Mouse (Mus musculus) MEL (cell line): ENCODE results near the gene Uxs1. TPM values are rescaled to one million over a fixed set of nuclear protein-coding genes. Genes with fewer than 3 reads are reported as not detected.

Experiments used
- DNase-seq: peaks from one replicate; pipeline ENCODE4 v3.0.0; 2011; ENCODE audit warnings: low read depth, low spot score
- H3K27ac ChIP-seq: 2 replicates; pipeline ENCODE4 v1.5.1; 2012; ENCODE audit warnings: low read depth, mild to moderate bottlenecking, control low read depth, low read length, moderate library complexity; ENCODE audit not compliant: control insufficient read depth
- H3K27me3 ChIP-seq, 2 experiments: fragments of 150-350 bp in 1 of 2; sonication (generic) in 1 of 2; 2 replicates each; pipeline ENCODE4 v1.6.1; 2012; ENCODE audit warnings: low read length in 2 of 2, mild to moderate bottlenecking in 2 of 2, improper control_type of control experiment in 1 of 2, moderate library complexity in 1 of 2; ENCODE audit not compliant: insufficient read depth in 2 of 2, control insufficient read depth in 1 of 2
- H3K36me3 ChIP-seq, 2 experiments: 2 replicates each; pipeline ENCODE4 v1.6.1; 2012 to 2014; ENCODE audit warnings: low read length in 2 of 2, improper control_type of control experiment in 1 of 2, inconsistent platforms in 1 of 2, mild to moderate bottlenecking in 1 of 2; ENCODE audit not compliant: insufficient read depth in 2 of 2, control insufficient read depth in 1 of 2
- H3K4me1 ChIP-seq, 2 experiments: fragments of 150-350 bp in 1 of 2; sonication (generic) in 1 of 2; 2 replicates each; pipeline ENCODE4 v1.6.1; 2012; ENCODE audit warnings: low read length in 2 of 2, improper control_type of control experiment in 1 of 2, mild to moderate bottlenecking in 1 of 2; ENCODE audit not compliant: insufficient read depth in 2 of 2, control insufficient read depth in 1 of 2
- H3K4me3 ChIP-seq, 2 experiments: fragments of 150-350 bp in 1 of 2; sonication (generic) in 1 of 2; 2 replicates each; pipeline ENCODE4 v1.5.1; 2012; ENCODE audit warnings: low read depth in 2 of 2, low read length in 2 of 2, mild to moderate bottlenecking in 2 of 2, moderate library complexity in 2 of 2, control low read depth in 1 of 2, improper control_type of control experiment in 1 of 2; ENCODE audit not compliant: control insufficient read depth in 1 of 2, insufficient read depth in 1 of 2
- H3K79me2 ChIP-seq: 2 replicates; pipeline ENCODE4 v1.6.1; 2012; ENCODE audit warnings: mild to moderate bottlenecking, low read length, moderate library complexity; ENCODE audit not compliant: control insufficient read depth, poor library complexity, insufficient read depth
- H3K9ac ChIP-seq: 2 replicates; pipeline ENCODE4 v1.6.1; 2012; ENCODE audit warnings: low read depth, mild to moderate bottlenecking, control low read depth, low read length, moderate library complexity; ENCODE audit not compliant: control insufficient read depth, poor library complexity, severe bottlenecking
- H3K9me3 ChIP-seq: fragments of 150-350 bp; sonication (generic); replicated peaks from 2 replicates; pipeline ENCODE4 v1.6.1; 2012; ENCODE audit warnings: mild to moderate bottlenecking, low read length, improper control_type of control experiment, moderate library complexity; ENCODE audit not compliant: insufficient read depth
- BHLHE40 ChIP-seq: IDR thresholded peaks from 2 replicates; pipeline ENCODE4 v1.6.1; 2012; ENCODE audit warnings: low read depth, mild to moderate bottlenecking, inconsistent platforms, low read length, improper control_type of control experiment, borderline replicate concordance
- CHD1 ChIP-seq: IDR thresholded peaks from 2 replicates; pipeline ENCODE4 v1.6.1; 2012; ENCODE audit warnings: low read depth, mild to moderate bottlenecking, inconsistent platforms, low read length, improper control_type of control experiment
- CHD2 ChIP-seq: IDR thresholded peaks from 2 replicates; pipeline ENCODE4 v1.6.1; 2011; ENCODE audit warnings: low read length, improper control_type of control experiment
- CTCF ChIP-seq, 3 experiments: IDR thresholded peaks in 2 of 3; conservative IDR thresholded peaks in 1 of 3; 2 replicates each; pipeline ENCODE4 v1.5.1; 2011 to 2012; ENCODE audit warnings: low read length in 3 of 3, low read depth in 2 of 3, mild to moderate bottlenecking in 2 of 3, improper control_type of control experiment in 1 of 3, inconsistent platforms in 1 of 3, mixed read lengths in 1 of 3, moderate library complexity in 1 of 3; ENCODE audit not compliant: control insufficient read depth in 1 of 3, insufficient read depth in 1 of 3, poor library complexity in 1 of 3, severe bottlenecking in 1 of 3
- E2F4 ChIP-seq: IDR thresholded peaks from 2 replicates; pipeline ENCODE4 v1.6.1; 2011; ENCODE audit warnings: low read depth, low read length, improper control_type of control experiment, borderline replicate concordance
- EP300 ChIP-seq, 2 experiments: IDR thresholded peaks; 2 replicates each; pipeline ENCODE4 v1.6.1; 2011; ENCODE audit warnings: improper control_type of control experiment in 2 of 2, low read length in 2 of 2, low read depth in 1 of 2, mild to moderate bottlenecking in 1 of 2
- ETS1 ChIP-seq: IDR thresholded peaks from 2 replicates; pipeline ENCODE4 v1.6.1; 2012; ENCODE audit warnings: low read depth, mild to moderate bottlenecking, inconsistent platforms, low read length, improper control_type of control experiment, moderate library complexity
- GATA1 ChIP-seq: IDR thresholded peaks from 2 replicates; pipeline ENCODE4 v1.6.1; 2011; ENCODE audit warnings: low read depth, low read length, improper control_type of control experiment
- HCFC1 ChIP-seq: IDR thresholded peaks from 2 replicates; pipeline ENCODE4 v1.6.1; 2012; ENCODE audit warnings: low read depth, mild to moderate bottlenecking, inconsistent platforms, low read length, improper control_type of control experiment, moderate library complexity
- JUND ChIP-seq: IDR thresholded peaks from 2 replicates; pipeline ENCODE4 v1.6.1; 2011; ENCODE audit warnings: low read depth, mild to moderate bottlenecking, improper control_type of control experiment, low read length
- KAT2A ChIP-seq: conservative IDR thresholded peaks from 2 replicates; pipeline ENCODE4 v1.6.1; 2012; ENCODE audit warnings: low read depth, low read length, improper control_type of control experiment, inconsistent platforms
- MAFK ChIP-seq: IDR thresholded peaks from 2 replicates; pipeline ENCODE4 v1.6.1; 2011; ENCODE audit warnings: low read depth, mild to moderate bottlenecking, low read length, improper control_type of control experiment, borderline replicate concordance
- MAX ChIP-seq: IDR thresholded peaks from 2 replicates; pipeline ENCODE4 v1.6.1; 2011; ENCODE audit warnings: low read length, improper control_type of control experiment
- MAZ ChIP-seq: IDR thresholded peaks from 2 replicates; pipeline ENCODE4 v1.6.1; 2012; ENCODE audit warnings: low read depth, mild to moderate bottlenecking, inconsistent platforms, low read length, improper control_type of control experiment
- MYC ChIP-seq: IDR thresholded peaks from 2 replicates; pipeline ENCODE4 v1.6.1; 2011; ENCODE audit warnings: low read depth, mild to moderate bottlenecking, low read length, improper control_type of control experiment, moderate library complexity
- NELFE ChIP-seq: IDR thresholded peaks from 2 replicates; pipeline ENCODE4 v1.6.1; 2011; ENCODE audit warnings: low read depth, low read length, improper control_type of control experiment
- NRF1 ChIP-seq: IDR thresholded peaks from 2 replicates; pipeline ENCODE4 v1.6.1; 2014; ENCODE audit warnings: low read depth, mild to moderate bottlenecking, inconsistent platforms, low read length, improper control_type of control experiment, moderate library complexity; ENCODE audit not compliant: poor library complexity, insufficient read depth, severe bottlenecking
- POLR2A ChIP-seq, 2 experiments: IDR thresholded peaks; 2 replicates each; pipeline ENCODE4 v1.6.1; 2011 to 2012; ENCODE audit warnings: low read length in 2 of 2, mild to moderate bottlenecking in 2 of 2, control low read depth in 1 of 2, improper control_type of control experiment in 1 of 2, low read depth in 1 of 2, moderate library complexity in 1 of 2; ENCODE audit not compliant: control insufficient read depth in 1 of 2, insufficient read depth in 1 of 2, poor library complexity in 1 of 2
- POLR2AphosphoS5 ChIP-seq: IDR thresholded peaks from 2 replicates; pipeline ENCODE4 v1.6.1; 2012; ENCODE audit warnings: low read depth, borderline replicate concordance, mild to moderate bottlenecking, inconsistent platforms, low read length, moderate library complexity, mixed read lengths
- TAL1 ChIP-seq: IDR thresholded peaks from 2 replicates; pipeline ENCODE4 v1.6.1; 2012; ENCODE audit warnings: mild to moderate bottlenecking, inconsistent platforms, low read length, moderate library complexity, mixed read lengths
- TBP ChIP-seq: IDR thresholded peaks from 2 replicates; pipeline ENCODE4 v1.8.0; 2011; ENCODE audit warnings: low read depth, low read length, improper control_type of control experiment
- UBTF ChIP-seq: IDR thresholded peaks from 2 replicates; pipeline ENCODE4 v1.6.1; 2012; ENCODE audit warnings: low read depth, mild to moderate bottlenecking, inconsistent platforms, low read length, improper control_type of control experiment, moderate library complexity, borderline replicate concordance; ENCODE audit not compliant: insufficient read depth
- USF2 ChIP-seq, 2 experiments: IDR thresholded peaks; 2 replicates each; pipeline ENCODE4 v1.6.1; 2011 to 2012; ENCODE audit warnings: improper control_type of control experiment in 2 of 2, low read length in 2 of 2, borderline replicate concordance in 1 of 2, inconsistent platforms in 1 of 2, low read depth in 1 of 2, mild to moderate bottlenecking in 1 of 2; ENCODE audit not compliant: insufficient read depth in 1 of 2
- ZKSCAN1 ChIP-seq: IDR thresholded peaks from 2 replicates; pipeline ENCODE4 v1.6.1; 2012; ENCODE audit warnings: low read depth, mild to moderate bottlenecking, inconsistent platforms, low read length, improper control_type of control experiment, moderate library complexity
- ZNF384 ChIP-seq: IDR thresholded peaks from 2 replicates; pipeline ENCODE4 v1.6.1; 2012; ENCODE audit warnings: low read depth, mild to moderate bottlenecking, inconsistent platforms, low read length, improper control_type of control experiment
- polyA plus RNA-seq, 2 experiments: library from polyadenylated mRNA; stranded (reverse) in 1 of 2; unstranded in 1 of 2; fragments of >175 nt in 1 of 2; fragments of >200 nt in 1 of 2; gene quantifications; 2 replicates each; pipeline versions ENCODE4 v1.2.1 to v1.2.4; 2012; ENCODE audit warnings: low replicate concordance in 2 of 2, low read depth in 1 of 2; ENCODE audit not compliant: insufficient read length in 2 of 2, insufficient read depth in 1 of 2, missing spikeins in 1 of 2
- total RNA-seq: library from RNA; depleted of rRNA; stranded (reverse); fragments of 300-350 nt; gene quantifications from 2 replicates; pipeline ENCODE4 v1.2.3, GENCODE M21; 2012

Gene Uxs1
- total and polyA plus RNA-seq, 3 experiments: 16.9 to 26.2 TPM; not detected in 1

DNA sequence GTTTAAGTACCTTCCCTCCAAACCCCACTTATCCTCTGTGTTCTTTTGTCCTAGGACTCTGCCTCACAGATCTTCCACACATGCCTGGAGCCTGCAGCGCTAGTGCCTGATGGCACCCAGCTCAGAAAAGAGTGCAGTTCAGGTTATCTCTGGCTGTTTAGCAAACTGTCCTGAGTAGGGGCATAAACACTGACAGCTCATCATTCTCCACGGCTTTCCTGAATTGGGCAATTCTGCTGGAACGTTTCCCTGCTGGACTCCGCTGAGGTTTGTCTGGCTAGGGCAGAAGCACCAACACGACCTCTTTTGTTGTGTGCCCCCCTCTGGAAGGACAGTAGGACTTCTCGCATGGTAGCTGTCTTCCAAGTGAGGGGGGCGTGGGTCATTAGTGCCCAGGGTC is 109.6 kb downstream of the Uxs1 start:
- H3K79me2 ChIP-seq: no peaks in the 10 kb centered on the region
- H3K9ac ChIP-seq: no peak overlapping the region
- H3K9me3 ChIP-seq: no peaks in the 10 kb centered on the region
- H3K36me3 ChIP-seq: no peaks in the 10 kb centered on the region
- no peak overlapping the region for H3K4me3 ChIP-seq
- peaks cover 0 to 2% of the 10 kb centered on the region in 2 experiments; a peak in 2 of 4 replicates for H3K27me3 ChIP-seq
- no peak overlapping the region for H3K27ac ChIP-seq
- TF ChIP-seq ZNF384 (no peak), CHD2 (no peak), MAX (no peak), E2F4 (no peak), MAZ (no peak), EP300 (IDR thresholded peaks at IDR 0.05; ENCODE audit: low read depth in 1 of 2, low read length in 2 of 2) (no peak), CHD1 (no peak), KAT2A (no peak), POLR2A (IDR thresholded peaks at IDR 0.05; ENCODE audit: control insufficient read depth in 1 of 2, insufficient read depth in 1 of 2, low read depth in 1 of 2, low read length in 2 of 2, poor library complexity in 1 of 2) (no peak), ZKSCAN1 (no peak), NRF1 (no peak), HCFC1 (no peak), BHLHE40 (no peak), GATA1 (no peak), USF2 (IDR thresholded peaks at IDR 0.05; ENCODE audit: borderline replicate concordance in 1 of 2, insufficient read depth in 1 of 2, low read depth in 1 of 2, low read length in 2 of 2) (no peak), JUND (no peak), POLR2AphosphoS5 (no peak)
- no peaks in the 10 kb centered on the region for H3K4me1 ChIP-seq
- DNase-seq: no peak

DNA sequence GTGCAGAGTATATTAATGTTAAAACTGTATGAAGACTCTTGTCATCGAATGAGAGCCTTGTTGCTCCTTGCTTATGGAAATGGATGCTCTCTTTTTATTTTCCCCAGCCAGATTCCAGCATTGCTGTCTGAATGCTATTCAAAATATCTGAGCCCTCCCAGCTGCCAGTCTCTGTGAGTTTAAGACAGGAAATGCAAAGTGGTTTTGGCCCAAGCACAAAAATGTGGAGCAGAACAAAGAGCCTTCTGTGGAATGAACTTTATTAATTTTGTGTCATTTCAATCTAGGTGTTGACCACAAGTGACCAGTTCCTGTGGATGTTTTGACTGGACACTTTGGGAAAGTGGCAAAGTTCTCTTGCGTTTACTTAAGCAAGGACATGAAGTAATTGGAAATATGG is 112.8 kb downstream of the Uxs1 start:
- Histone ChIP-seq H3K79me2 (no peaks in the 10 kb centered on the region), H3K4me1 (no peaks in the 10 kb centered on the region), H3K4me3 (no peak overlapping the region), H3K9me3 (no peaks in the 10 kb centered on the region), H3K27ac (no peak overlapping the region), H3K27me3 (peaks cover 0 to 2% of the 10 kb centered on the region in 2 experiments; a peak in 2 of 4 replicates), H3K9ac (no peak overlapping the region), H3K36me3 (no peaks in the 10 kb centered on the region)
- TF ChIP-seq MYC (no peak), ETS1 (no peak), MAFK (no peak), EP300 (IDR thresholded peaks at IDR 0.05; ENCODE audit: low read depth in 1 of 2, low read length in 2 of 2) (no peak), USF2 (IDR thresholded peaks at IDR 0.05; ENCODE audit: borderline replicate concordance in 1 of 2, insufficient read depth in 1 of 2, low read depth in 1 of 2, low read length in 2 of 2) (no peak), NELFE (no peak), JUND (no peak), CTCF (IDR thresholded peaks at IDR 0.05 in 2 of 3, conservative IDR thresholded peaks at IDR 0.05 in 1 of 3; ENCODE audit: control insufficient read depth in 1 of 3, insufficient read depth in 1 of 3, low read depth in 2 of 3, low read length in 3 of 3, poor library complexity in 1 of 3, severe bottlenecking in 1 of 3) (no peak), HCFC1 (no peak), E2F4 (no peak), TAL1 (no peak), TBP (no peak), UBTF (no peak), ZNF384 (no peak)
- no peak for DNase-seq
